Mouse (Mus musculus) forebrain, embryonic 13.5 days (tissue): ENCODE results near the gene Lcmt1. TPM values are rescaled to one million over a fixed set of nuclear protein-coding genes. Genes with fewer than 3 reads are reported as not detected.

Experiments
- ATAC-seq: fragments of 200-750 bp; cut with Nextera tagmentation; 2 replicates; pipeline ENCODE4 v1.8.0; 2017
- H3K27ac ChIP-seq: fragments of 300-500 bp; sonication (generic); 2 replicates; pipeline ENCODE4 v1.5.1; 2015; ENCODE audit warnings: inconsistent platforms, mild to moderate bottlenecking, moderate library complexity
- H3K27me3 ChIP-seq: fragments of 300-500 bp; sonication (generic); 2 replicates; pipeline ENCODE4 v1.6.1; 2015; ENCODE audit warnings: mild to moderate bottlenecking, inconsistent platforms
- H3K36me3 ChIP-seq: fragments of 300-500 bp; sonication (generic); 2 replicates; pipeline ENCODE4 v1.6.1; 2015; ENCODE audit warnings: mild to moderate bottlenecking, inconsistent platforms; ENCODE audit not compliant: poor library complexity, severe bottlenecking
- H3K4me1 ChIP-seq: fragments of 300-500 bp; sonication (generic); 2 replicates; pipeline ENCODE4 v1.6.1; 2015; ENCODE audit warnings: inconsistent platforms
- H3K4me2 ChIP-seq: fragments of 300-500 bp; sonication (generic); 2 replicates; pipeline ENCODE4 v1.6.1; 2015; ENCODE audit warnings: inconsistent platforms, mild to moderate bottlenecking, moderate library complexity
- H3K4me3 ChIP-seq: fragments of 300-500 bp; sonication (generic); 2 replicates; pipeline ENCODE4 v1.5.1; 2015; ENCODE audit warnings: mild to moderate bottlenecking, inconsistent platforms
- H3K9ac ChIP-seq: fragments of 300-500 bp; sonication (generic); 2 replicates; pipeline ENCODE4 v1.6.1; 2015; ENCODE audit warnings: mild to moderate bottlenecking, inconsistent platforms
- H3K9me3 ChIP-seq: fragments of 300-500 bp; sonication (generic); replicated peaks from 2 replicates; pipeline ENCODE4 v1.6.1; 2016; ENCODE audit warnings: inconsistent platforms
- WGBS: fragments of 180-500 bp; shearing (Covaris S2); methylation state at CpG from one replicate; pipeline ENCODE4 v1.1.7; 2015; 5-methylcytosine and 5-hydroxymethylcytosine counted together
- polyA plus RNA-seq: library from polyadenylated mRNA; unstranded; fragments of >200 nt; fragmentation: Nextera tagmentation; extraction: Ambion mirVana; gene quantifications from 2 replicates; pipeline ENCODE4 v1.2.1, GENCODE M21; 2015

Gene Lcmt1
- polyA plus RNA-seq, 1 experiment from 2014 or later: 87.7 TPM

GRCm38 (mm10) chr7:123385693-123386407 is 16.3 kb downstream of the Lcmt1 start:
- H3K27me3 ChIP-seq: no peaks in the 10 kb centered on the region
- ATAC-seq: no peak
- H3K4me2 ChIP-seq: no peak overlapping the region
- peaks cover 51% of the 10 kb centered on the region; the same call in 1 of the 2 replicates for H3K36me3 ChIP-seq
- H3K4me3 ChIP-seq: no peak overlapping the region
- H3K9me3 ChIP-seq: no peaks in the 10 kb centered on the region
- no peaks in the 10 kb centered on the region for H3K4me1 ChIP-seq
- H3K9ac ChIP-seq: no peak overlapping the region
- WGBS: 86% methylated on average over 11 of the region's 11 CpGs
- H3K27ac ChIP-seq: no peak overlapping the region

- peaks cover 50% of the 10 kb centered on the region; the same call in 1 of the 2 replicates for H3K36me3 ChIP-seq
- no peaks in the 10 kb centered on the region for H3K4me1 ChIP-seq
- H3K4me2 ChIP-seq: no peak overlapping the region
- H3K9me3 ChIP-seq: no peaks in the 10 kb centered on the region
- H3K4me3 ChIP-seq: no peak overlapping the region
- H3K9ac ChIP-seq: no peak overlapping the region
- no peak overlapping the region for H3K27ac ChIP-seq
- ATAC-seq: no peak
- WGBS: 93% methylated on average over 6 of the region's 6 CpGs
- H3K27me3 ChIP-seq: no peaks in the 10 kb centered on the region
These were observed 20.2 kb downstream of the Lcmt1 start for GRCm38 (mm10) chr7:123389686-123390280.

DNA sequence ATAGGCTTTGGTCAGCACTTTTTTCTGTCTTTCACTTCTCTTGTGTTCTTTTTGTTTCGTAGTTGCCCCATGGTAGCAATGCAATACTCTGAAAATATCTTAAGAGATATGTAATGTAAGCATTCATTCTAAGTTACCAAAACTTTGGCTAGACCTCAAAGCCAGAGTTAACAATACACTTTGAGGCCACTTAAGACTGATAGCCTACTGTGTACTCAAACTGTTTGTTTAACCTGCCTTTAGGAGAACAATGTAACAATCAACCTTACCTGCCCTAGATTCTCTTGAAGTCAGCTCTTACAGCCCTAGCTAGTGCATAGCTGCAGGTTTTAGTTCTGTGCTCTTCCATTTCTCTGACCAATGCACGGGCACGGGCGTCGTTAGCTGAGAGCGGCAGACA is 24.7 kb downstream of the Lcmt1 start:
- H3K4me3 ChIP-seq: no peak overlapping the region
- WGBS: 94% methylated on average over 6 of the region's 6 CpGs
- no peaks in the 10 kb centered on the region for H3K9me3 ChIP-seq
- H3K4me2 ChIP-seq: no peak overlapping the region
- H3K27ac ChIP-seq: no peak overlapping the region
- H3K9ac ChIP-seq: no peak overlapping the region
- peaks cover 18% of the 10 kb centered on the region; the same call in 1 of the 2 replicates for H3K36me3 ChIP-seq
- no peaks in the 10 kb centered on the region for H3K27me3 ChIP-seq
- H3K4me1 ChIP-seq: no peaks in the 10 kb centered on the region
- ATAC-seq: no peak

DNA sequence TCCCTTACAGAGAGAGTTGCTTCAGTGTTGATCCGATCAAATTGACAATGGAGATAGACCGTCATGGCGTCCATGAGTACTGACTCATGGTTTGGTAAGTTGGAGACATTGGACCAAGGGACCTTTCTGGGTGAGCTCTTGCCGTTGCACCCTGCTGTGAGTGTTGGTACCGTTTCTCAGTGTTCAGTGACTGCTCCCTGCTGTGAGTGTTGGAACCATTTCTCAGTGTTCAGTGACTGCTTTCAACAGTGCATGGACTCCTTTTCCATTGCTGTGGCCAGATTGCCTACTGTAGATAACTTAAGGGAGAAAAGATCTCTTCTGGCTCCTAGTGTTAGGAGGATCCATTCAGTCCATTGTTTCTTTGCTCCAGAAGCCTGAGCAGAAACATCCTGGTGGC is 27.3 kb downstream of the Lcmt1 start:
- H3K4me3 ChIP-seq: no peak overlapping the region
- peaks cover 11% of the 10 kb centered on the region for H3K36me3 ChIP-seq
- no peaks in the 10 kb centered on the region for H3K9me3 ChIP-seq
- 94% methylated on average over 5 of the region's 5 CpGs for WGBS
- H3K4me1 ChIP-seq: peaks cover 6% of the 10 kb centered on the region
- H3K4me2 ChIP-seq: no peak overlapping the region
- H3K27ac ChIP-seq: no peak overlapping the region
- no peak overlapping the region for H3K9ac ChIP-seq
- H3K27me3 ChIP-seq: no peaks in the 10 kb centered on the region
- no peak for ATAC-seq

DNA sequence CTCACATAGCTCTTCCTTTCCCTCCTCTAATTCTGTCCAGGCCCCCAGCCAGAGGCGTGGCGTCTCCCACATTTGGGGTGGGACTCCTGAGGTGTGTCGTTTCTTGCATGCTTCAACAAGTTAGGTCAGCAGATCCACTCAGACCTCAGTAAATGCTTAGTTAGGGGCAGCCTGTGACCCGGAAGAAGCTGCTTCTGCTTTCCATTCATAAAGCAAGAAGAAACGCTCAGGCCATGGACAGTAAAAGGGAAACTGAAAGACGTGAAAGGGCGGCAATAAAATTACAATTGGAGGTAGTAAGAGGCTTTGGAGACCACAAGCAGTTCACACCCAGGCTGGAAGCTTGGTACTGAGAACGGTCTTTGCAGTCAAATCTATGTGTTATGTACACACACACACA is 27.8 kb downstream of the Lcmt1 start:
- Histone ChIP-seq H3K27me3 (no peaks in the 10 kb centered on the region), H3K4me1 (peaks cover 6% of the 10 kb centered on the region), H3K4me2 (no peak overlapping the region), H3K9me3 (no peaks in the 10 kb centered on the region), H3K27ac (no peak overlapping the region), H3K36me3 (peaks cover 14% of the 10 kb centered on the region), H3K9ac (no peak overlapping the region), H3K4me3 (no peak overlapping the region)
- 86% methylated on average over 8 of the region's 8 CpGs for WGBS
- ATAC-seq: no peak

DNA sequence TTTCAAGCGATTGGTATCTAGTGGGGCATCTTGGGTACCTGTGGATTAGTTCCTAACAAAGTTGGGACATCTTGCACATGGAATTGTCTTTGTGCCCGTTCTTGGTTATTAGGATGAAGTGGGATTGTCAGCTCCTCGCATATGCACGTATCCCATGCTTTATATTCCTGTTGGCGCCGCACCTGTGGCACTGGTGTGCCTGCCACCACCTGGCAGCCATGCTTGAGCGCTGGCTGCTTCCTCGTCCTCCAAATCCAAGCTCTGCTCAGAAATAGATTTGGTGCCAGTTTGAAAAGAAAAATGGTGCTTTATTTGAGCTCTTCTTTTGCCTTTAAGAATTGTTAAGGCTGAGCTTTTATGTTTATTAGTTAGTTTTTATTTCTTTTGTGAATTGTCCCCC is 28.3 kb downstream of the Lcmt1 start:
- no peak overlapping the region for H3K4me3 ChIP-seq
- no peak for ATAC-seq
- peaks cover 6% of the 10 kb centered on the region for H3K4me1 ChIP-seq
- H3K9me3 ChIP-seq: no peaks in the 10 kb centered on the region
- no peak overlapping the region for H3K9ac ChIP-seq
- H3K36me3 ChIP-seq: peaks cover 16% of the 10 kb centered on the region
- WGBS: 90% methylated on average over 8 of the region's 8 CpGs
- H3K27ac ChIP-seq: no peak overlapping the region
- H3K4me2 ChIP-seq: no peak overlapping the region
- no peaks in the 10 kb centered on the region for H3K27me3 ChIP-seq

DNA sequence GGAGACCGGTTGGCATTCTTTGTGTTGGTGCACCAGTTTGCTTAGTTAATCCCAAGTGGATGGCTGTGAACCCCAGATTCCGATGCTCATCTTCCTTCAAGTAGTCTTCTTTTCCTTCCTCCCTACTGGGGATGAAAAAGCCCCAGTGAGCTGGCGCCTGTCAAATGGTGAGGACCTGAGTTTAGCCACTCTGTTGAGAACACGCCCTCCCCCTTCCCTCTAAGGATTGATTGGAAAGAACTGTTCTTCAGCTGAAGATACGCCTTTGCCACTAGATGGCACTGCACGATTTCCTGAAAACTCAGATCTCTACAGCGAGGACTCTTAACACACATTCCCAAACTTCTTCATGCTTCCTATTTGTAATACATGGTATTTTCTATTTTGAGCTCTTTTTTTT is 29.2 kb downstream of the Lcmt1 start:
- no peak overlapping the region for H3K27ac ChIP-seq
- no peaks in the 10 kb centered on the region for H3K9me3 ChIP-seq
- WGBS: 32% methylated on average over 7 of the region's 7 CpGs
- no peak overlapping the region for H3K4me3 ChIP-seq
- H3K9ac ChIP-seq: no peak overlapping the region
- H3K27me3 ChIP-seq: no peaks in the 10 kb centered on the region
- peaks cover 6% of the 10 kb centered on the region for H3K4me1 ChIP-seq
- H3K4me2 ChIP-seq: no peak overlapping the region
- peak; percentile 75 for ATAC-seq
- H3K36me3 ChIP-seq: peaks cover 20% of the 10 kb centered on the region

GRCm38 (mm10) chr7:123399286-123399685 is 29.7 kb downstream of the Lcmt1 start:
- Histone ChIP-seq H3K4me3 (no peak overlapping the region), H3K36me3 (peaks cover 23% of the 10 kb centered on the region), H3K9ac (no peak overlapping the region), H3K4me2 (no peak overlapping the region), H3K9me3 (no peaks in the 10 kb centered on the region), H3K27ac (no peak overlapping the region), H3K4me1 (peaks cover 6% of the 10 kb centered on the region), H3K27me3 (no peaks in the 10 kb centered on the region)
- whole genome bisulfite sequencing: 85% methylated on average over 4 of the region's 4 CpGs
- no peak for ATAC-seq

DNA sequence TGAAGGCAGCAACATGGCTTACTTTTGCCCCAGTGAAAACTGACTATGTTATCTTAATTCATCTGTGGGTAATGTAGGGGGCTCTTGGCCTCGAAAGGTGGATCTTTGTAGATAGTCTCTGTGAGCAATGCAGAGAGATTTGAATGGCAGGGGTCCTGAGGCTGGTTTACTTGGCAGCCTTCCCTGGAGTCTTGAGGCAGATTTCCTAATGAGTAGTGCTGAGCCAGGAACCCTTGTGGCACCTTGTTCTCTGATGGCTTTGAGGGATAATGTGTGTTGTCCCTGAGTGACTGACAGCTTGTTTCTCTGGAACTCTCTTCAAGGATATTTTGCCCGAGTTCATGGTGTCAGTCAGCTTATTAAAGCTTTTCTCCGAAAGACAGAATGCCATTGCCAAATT is 31.5 kb downstream of the Lcmt1 start:
- no peak for ATAC-seq
- no peak overlapping the region for H3K4me3 ChIP-seq
- H3K4me2 ChIP-seq: no peak overlapping the region
- 40% methylated on average over 3 of the region's 3 CpGs for WGBS
- H3K27ac ChIP-seq: no peak overlapping the region
- no peaks in the 10 kb centered on the region for H3K27me3 ChIP-seq
- peaks cover 40% of the 10 kb centered on the region for H3K36me3 ChIP-seq
- H3K4me1 ChIP-seq: peaks cover 6% of the 10 kb centered on the region
- no peak overlapping the region for H3K9ac ChIP-seq
- H3K9me3 ChIP-seq: no peaks in the 10 kb centered on the region

- Histone ChIP-seq H3K4me2 (no peak overlapping the region), H3K9me3 (no peaks in the 10 kb centered on the region), H3K4me1 (peaks cover 6% of the 10 kb centered on the region), H3K27ac (no peak overlapping the region), H3K4me3 (no peak overlapping the region), H3K27me3 (no peaks in the 10 kb centered on the region), H3K9ac (no peak overlapping the region), H3K36me3 (peaks cover 50% of the 10 kb centered on the region)
- 93% methylated on average over 6 of the region's 6 CpGs for WGBS
- no peak for ATAC-seq
These were observed 34.6 kb downstream of the Lcmt1 start for GRCm38 (mm10) chr7:123404198-123404597.

- H3K27me3 ChIP-seq: no peaks in the 10 kb centered on the region
- H3K4me3 ChIP-seq: no peak overlapping the region
- no peaks in the 10 kb centered on the region for H3K9me3 ChIP-seq
- H3K4me1 ChIP-seq: peaks cover 6% of the 10 kb centered on the region
- WGBS: 90% methylated on average over 3 of the region's 3 CpGs
- H3K36me3 ChIP-seq: peaks cover 51% of the 10 kb centered on the region
- no peak overlapping the region for H3K4me2 ChIP-seq
- H3K27ac ChIP-seq: no peak overlapping the region
- ATAC-seq: no peak
- H3K9ac ChIP-seq: no peak overlapping the region
These were observed 36.0 kb downstream of the Lcmt1 start for GRCm38 (mm10) chr7:123405619-123406018.

GRCm38 (mm10) chr7:123406988-123407387 is 37.4 kb downstream of the Lcmt1 start:
- Histone ChIP-seq H3K9ac (no peak overlapping the region), H3K9me3 (no peaks in the 10 kb centered on the region), H3K27me3 (no peaks in the 10 kb centered on the region), H3K27ac (no peak overlapping the region), H3K4me2 (no peak overlapping the region), H3K4me1 (no peaks in the 10 kb centered on the region), H3K36me3 (peaks cover 62% of the 10 kb centered on the region), H3K4me3 (no peak overlapping the region)
- 75% methylated on average over 4 of the region's 4 CpGs for WGBS
- no peak for ATAC-seq

GRCm38 (mm10) chr7:123410502-123410901 is 40.9 kb downstream of the Lcmt1 start:
- Histone ChIP-seq H3K4me2 (no peak overlapping the region), H3K36me3 (peaks cover 49% of the 10 kb centered on the region), H3K4me3 (no peak overlapping the region), H3K27ac (no peak overlapping the region), H3K9me3 (no peaks in the 10 kb centered on the region), H3K4me1 (no peaks in the 10 kb centered on the region), H3K9ac (no peak overlapping the region), H3K27me3 (no peaks in the 10 kb centered on the region)
- ATAC-seq: no peak
- 91% methylated on average over 7 of the region's 7 CpGs for WGBS
